21 mouse cellular contexts compared by ENCODE assay signal in the genomic region with DNA sequence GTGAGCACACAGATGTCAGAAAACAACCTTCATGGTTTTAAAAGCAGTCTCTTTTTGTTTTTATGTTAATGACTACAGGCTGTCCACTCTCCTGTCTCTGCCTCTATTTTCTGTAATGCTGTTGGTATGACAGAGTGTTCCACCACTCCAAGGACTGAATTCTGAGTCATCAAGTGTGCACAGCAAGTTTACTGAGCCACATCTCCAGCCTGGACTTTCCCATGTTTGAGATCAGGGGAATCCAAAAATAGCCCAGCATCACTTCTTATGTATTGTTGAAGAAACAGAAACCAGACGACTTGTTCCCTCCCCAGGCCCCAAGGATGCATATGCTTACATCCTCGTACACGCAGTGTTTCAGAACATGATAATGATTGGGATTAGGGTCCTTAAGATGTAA.
DNase-seq lines count a peak whose midpoint lies in the region; ATAC-seq and TF ChIP-seq lines count a peak whose summit lies in the region.
"Had no signal": no experiment of that assay in that cellular context is flagged by ENCODE, and none has a peak within 500 bp of the region (broad histone marks: within the 10 kb centered on the region; RNA-seq: fewer than 3 reads in every experiment).

No protein-coding gene starts in this region.

- in situ Hi-C loops in CH12.LX (cut with MboI; ENCODE audit: low pct_ligation_motif_present, low pct_unique_long_range_greater_than_20kb, low sequenced_read_pairs) = no loop called here
- in situ Hi-C loops in Patski (cut with MboI; ENCODE audit: low pct_unique_long_range_greater_than_20kb) = no loop called here

- TF ChIP-seq EP300 in CH12.LX (IDR thresholded peaks at IDR 0.05; ENCODE audit: low read length) = no peak

- CTCF ChIA-PET in Patski (lab: Charles Lee) = no interaction called here

- no peak for TF ChIP-seq RAD21 in CH12.LX (IDR thresholded peaks at IDR 0.05; ENCODE audit: low read depth, low read length)

- dilution Hi-C loops in CH12.LX (cut with MboI; ENCODE audit: extremely low pct_ligation_motif_present, extremely low pct_unique_long_range_greater_than_20kb, low sequenced_read_pairs) = no loop called here

- peak overlapping the region; percentile 52; the same call in 1 of the 2 replicates for H3K4me2 ChIP-seq in CH12.LX (ENCODE audit: insufficient read depth, low read depth, poor library complexity, severe bottlenecking)
- H3K4me2 ChIP-seq: forebrain, embryonic 13.5 days; heart, embryonic 11.5 days; hindbrain, embryonic 12.5 days; hindbrain, embryonic 15.5 days had no signal

- H3K4me1 ChIP-seq in CH12.LX (ENCODE audit: control insufficient read depth in 1 of 2, insufficient read depth in 2 of 2) = peaks cover 10 to 25% of the 10 kb centered on the region in 2 experiments; a peak in 3 of 4 replicates

- peak; percentile 78 for ATAC-seq in Patski
- ATAC-seq: activated CD4-positive, CD25-positive, alpha-beta regulatory T cell, adult 4 months; forebrain, embryonic 13.5 days; forebrain, embryonic 16.5 days; intestine, postnatal 0 days had no signal

- peaks cover 2% of the 10 kb centered on the region for H3K9me3 ChIP-seq in CH12.LX (replicated peaks; ENCODE audit: low read length)
- H3K9me3 ChIP-seq: forebrain, embryonic 13.5 days; G1E; hindbrain, embryonic 12.5 days; hindbrain, embryonic 15.5 days had no signal

- TF ChIP-seq POLR2A in CH12.LX (IDR thresholded peaks at IDR 0.05; ENCODE audit: low read depth, low read length) = no peak

- H3K4me3 ChIP-seq in CH12.LX (replicated peaks in 1 of 3; ENCODE audit: low read depth in 2 of 3, low read length in 2 of 3, poor library complexity in 1 of 3) = no peak overlapping the region
- H3K4me3 ChIP-seq: forebrain, embryonic 10.5 days; forebrain, embryonic 13.5 days; hindbrain, embryonic 12.5 days; hindbrain, embryonic 15.5 days had no signal

- peak; percentile 5 for DNase-seq in adrenal gland, postnatal 14 days
- no peak for DNase-seq in adrenal gland, adult 18-20 months (ENCODE audit: low spot score in 2 of 2)
- DNase-seq in CH12.LX (ENCODE audit: extremely low read depth) = peak; percentile 74
- DNase-seq in Patski (ENCODE audit: low read depth, low spot score) = peak; percentile 30
- DNase-seq in gastrocnemius, postnatal 4 days (ENCODE audit: low spot score in 2 of 2) = no peak
- no peak for DNase-seq in kidney, adult 18-20 months
- DNase-seq: adrenal gland, postnatal 10 days; cerebellum, adult 18-20 months; cerebellum, adult 9-10 months; cerebellum, postnatal 14 days; gastrocnemius, postnatal 10 days; gastrocnemius, postnatal 36 days had no signal

- no peaks in the 10 kb centered on the region for H3K36me3 ChIP-seq in CH12.LX (replicated peaks in 1 of 2; ENCODE audit: control insufficient read depth in 1 of 2, insufficient read depth in 1 of 2, low read length in 1 of 2)
- H3K36me3 ChIP-seq: forebrain, embryonic 10.5 days; G1E; hindbrain, embryonic 12.5 days; hindbrain, embryonic 15.5 days had no signal

- POLR2A ChIA-PET in Patski (lab: Charles Lee) = no interaction called here

- H3K9ac ChIP-seq in CH12.LX (ENCODE audit: insufficient read depth, low read depth) = no peak overlapping the region
- H3K9ac ChIP-seq: forebrain, embryonic 13.5 days; hindbrain, embryonic 12.5 days; hindbrain, embryonic 15.5 days had no signal

- TF ChIP-seq CTCF in CH12.LX (conservative IDR thresholded peaks at IDR 0.05 in 1 of 2, IDR thresholded peaks at IDR 0.05 in 1 of 2; ENCODE audit: low read depth in 2 of 2, low read length in 2 of 2) (no peak), Patski (IDR thresholded peaks at IDR 0.05) (no peak)

- H3K27ac ChIP-seq in CH12.LX (ENCODE audit: insufficient read depth, low read depth) = no peak overlapping the region
- H3K27ac ChIP-seq: forebrain, embryonic 10.5 days; forebrain, embryonic 13.5 days; hindbrain, embryonic 12.5 days; hindbrain, embryonic 15.5 days had no signal

- H3K27me3 ChIP-seq in CH12.LX (replicated peaks) = no peaks in the 10 kb centered on the region
- H3K27me3 ChIP-seq in Patski = no peaks in the 10 kb centered on the region
- H3K27me3 ChIP-seq: forebrain, embryonic 13.5 days; hindbrain, embryonic 12.5 days; hindbrain, embryonic 15.5 days had no signal

- no peaks in the 10 kb centered on the region for H3K79me2 ChIP-seq in CH12.LX (replicated peaks; ENCODE audit: control insufficient read depth, extremely low read depth, insufficient read depth, poor library complexity, severe bottlenecking)

TF ChIP-seq in CH12.LX, 34 proteins besides CTCF, POLR2A, EP300 and RAD21:
- TF ChIP-seq NELFE (IDR thresholded peaks at IDR 0.05; ENCODE audit: low read depth, low read length) (no peak), MAZ (IDR thresholded peaks at IDR 0.05; ENCODE audit: low read depth, low read length) (no peak), ETS1 (conservative IDR thresholded peaks at IDR 0.05; ENCODE audit: low read depth, low read length) (peak; percentile 55), ZKSCAN1 (IDR thresholded peaks at IDR 0.05; ENCODE audit: borderline replicate concordance, low read depth, low read length) (no peak), JUN (IDR thresholded peaks at IDR 0.05; ENCODE audit: insufficient read depth, low read depth, low read length) (no peak), SIN3A (IDR thresholded peaks at IDR 0.05; ENCODE audit: low read length) (no peak), BHLHE40 (IDR thresholded peaks at IDR 0.05; ENCODE audit: low read depth, low read length) (peak; percentile 72), E2F4 (IDR thresholded peaks at IDR 0.05; ENCODE audit: insufficient replicate concordance, low read depth, low read length) (no peak), MEF2A (IDR thresholded peaks at IDR 0.05; ENCODE audit: borderline replicate concordance, low read depth, low read length) (peak; percentile 91), CHD2 (IDR thresholded peaks at IDR 0.05; ENCODE audit: low read length) (no peak), CHD1 (IDR thresholded peaks at IDR 0.05; ENCODE audit: low read depth, low read length) (no peak), ZC3H11A (IDR thresholded peaks at IDR 0.05; ENCODE audit: low read depth, low read length) (no peak), RCOR1 (conservative IDR thresholded peaks at IDR 0.05; ENCODE audit: low read depth, low read length) (no peak), PAX5 (IDR thresholded peaks at IDR 0.05; ENCODE audit: low read length) (no peak)

Comparison
In these comparisons a context has a peak if more than half of its experiments do, and no peak if none do; other contexts are left out.
1. DNase-seq: peak in adrenal gland, postnatal 14 days (single experiment), CH12.LX (single experiment) and Patski (single experiment); none in adrenal gland, adult 18-20 months (0 of 2), gastrocnemius, postnatal 4 days (0 of 2) and kidney, adult 18-20 months (single experiment).